Mouse (Mus musculus) liver, embryonic 14.5 days (tissue): ENCODE measurements at regions not wholly inside any gene's neighbourhood (a gene's known extent, or its start where the extent isn't known, plus 50 kb on each side); places are given as distances from the start of the nearest gene placed in this dataset.
A peak's percentile ranks its signal among the peaks of the same experiment; 100 is the strongest.

Source experiments
- ATAC-seq: fragments of 200-750 bp; cut with Nextera tagmentation; 2 replicates; pipeline ENCODE4 v1.8.0; 2017; ENCODE audit warnings: moderate number of reproducible peaks, mild to moderate bottlenecking, moderate library complexity; ENCODE audit not compliant: insufficient read depth
- DNase-seq, 3 experiments: peaks; one replicate each; pipeline ENCODE4 v3.0.0-alpha.2; 2012 to 2013; ENCODE audit warnings: low read depth in 3 of 3, low spot score in 3 of 3
- H3K27ac ChIP-seq: fragments of 300-500 bp; sonication (generic); 2 replicates; pipeline ENCODE4 v1.5.1; 2014; ENCODE audit warnings: moderate library complexity, mild to moderate bottlenecking, control low read depth, inconsistent platforms
- H3K27me3 ChIP-seq: fragments of 300-500 bp; sonication (generic); 2 replicates; pipeline ENCODE4 v1.6.1; 2014; ENCODE audit warnings: mild to moderate bottlenecking, low read length, moderate library complexity; ENCODE audit not compliant: control insufficient read depth, insufficient read depth
- H3K36me3 ChIP-seq: fragments of 300-500 bp; sonication (generic); replicated peaks from 2 replicates; pipeline ENCODE4 v1.6.1; 2014; ENCODE audit warnings: low read depth; ENCODE audit not compliant: control insufficient read depth, insufficient read depth
- H3K4me1 ChIP-seq, 2 experiments: fragments of 200-500 bp in 1 of 2; fragments of 300-500 bp in 1 of 2; sonication (generic) in 1 of 2; replicated peaks; 2 replicates each; pipeline ENCODE4 v1.6.1; 2012 to 2014; ENCODE audit warnings: antibody characterized with exemption in 1 of 2, inconsistent platforms in 1 of 2, low read length in 1 of 2; ENCODE audit not compliant: control insufficient read depth in 2 of 2, insufficient read depth in 2 of 2
- H3K4me2 ChIP-seq: fragments of 300-500 bp; sonication (generic); 2 replicates; pipeline ENCODE4 v1.6.1; 2014; ENCODE audit warnings: low read depth, mild to moderate bottlenecking, control low read depth, moderate library complexity
- H3K4me3 ChIP-seq, 2 experiments: fragments of 200-500 bp in 1 of 2; fragments of 300-500 bp in 1 of 2; sonication (generic) in 1 of 2; 2 replicates each; pipeline ENCODE4 v1.5.1; 2012 to 2014; ENCODE audit warnings: low read depth in 2 of 2, low read length in 2 of 2, mild to moderate bottlenecking in 2 of 2, control low read depth in 1 of 2, inconsistent platforms in 1 of 2, moderate library complexity in 1 of 2; ENCODE audit not compliant: insufficient read depth in 1 of 2
- H3K9ac ChIP-seq: fragments of 300-500 bp; sonication (generic); replicated peaks from 2 replicates; pipeline ENCODE4 v1.6.1; 2014; ENCODE audit warnings: mild to moderate bottlenecking, control low read depth, moderate library complexity
- H3K9me3 ChIP-seq: fragments of 300-500 bp; sonication (generic); 2 replicates; pipeline ENCODE4 v1.6.1; 2016; ENCODE audit warnings: low read length, mixed read lengths; ENCODE audit not compliant: control insufficient read depth
- CTCF ChIP-seq: IDR thresholded peaks from 2 replicates; pipeline ENCODE4 v1.5.1; 2016; ENCODE audit warnings: antibody characterized with exemption, low read depth, control low read depth
- EP300 ChIP-seq: IDR thresholded peaks from 2 replicates; pipeline ENCODE4 v1.6.1; 2016; ENCODE audit warnings: antibody characterized with exemption, low read depth
- WGBS: fragments of 180-500 bp; shearing (Covaris S2); extraction: QIAGEN DNeasy Blood & Tissue Kit; methylation state at CpG from one replicate; pipeline ENCODE4 v1.1.7; 2014; ENCODE audit not compliant: insufficient replicate concordance; 5-methylcytosine and 5-hydroxymethylcytosine counted together

DNA sequence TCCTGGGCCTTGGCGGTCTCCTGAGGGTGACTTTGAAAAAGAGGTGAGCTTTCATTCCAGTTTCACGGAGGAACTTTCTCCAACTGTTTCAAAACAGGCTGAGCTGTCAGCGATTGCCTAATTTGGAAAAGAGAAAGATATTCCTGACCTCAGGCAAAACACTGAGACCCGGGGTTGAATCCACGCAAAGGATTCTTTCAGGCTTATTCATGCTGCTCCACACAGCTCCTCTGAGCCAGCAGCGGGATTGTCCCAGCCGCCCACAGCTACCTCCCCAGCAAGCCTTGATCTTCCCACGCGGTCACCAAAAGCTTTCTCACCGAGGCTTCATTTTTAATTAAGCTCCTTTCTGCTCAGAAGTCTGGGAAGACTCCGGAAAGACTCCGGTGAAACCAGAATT, 178.0 kb upstream of the Smlr1 start:
- no peak for ATAC-seq
- TF ChIP-seq CTCF (no peak), EP300 (no peak)

GRCm38 (mm10) chr10:25707951-25708350, 171.9 kb upstream of the Smlr1 start:
- ATAC-seq, result no peak
- no peak for DNase-seq
- H3K27me3 ChIP-seq, result no peaks in the 10 kb centered on the region
- no peaks in the 10 kb centered on the region for H3K36me3 ChIP-seq
- H3K9me3 ChIP-seq, result no peaks in the 10 kb centered on the region
- 41% methylated on average over 7 of the region's 7 CpGs for WGBS
- H3K9ac ChIP-seq, result no peak overlapping the region
- H3K4me3 ChIP-seq, result no peak overlapping the region
- no peaks in the 10 kb centered on the region for H3K4me1 ChIP-seq
- TF ChIP-seq CTCF, result no peak
- no peak for TF ChIP-seq EP300
- H3K4me2 ChIP-seq, result no peak overlapping the region
- H3K27ac ChIP-seq, result no peak overlapping the region

More for the DNA sequence above, 178.0 kb upstream of the Smlr1 start:
- no peak for DNase-seq
- no peaks in the 10 kb centered on the region for H3K27me3 ChIP-seq
- 64% methylated on average over 12 of the region's 12 CpGs for WGBS
- no peaks in the 10 kb centered on the region for H3K36me3 ChIP-seq
- no peak overlapping the region for H3K4me3 ChIP-seq
- no peak overlapping the region for H3K27ac ChIP-seq
- no peak overlapping the region for H3K4me2 ChIP-seq
- no peaks in the 10 kb centered on the region for H3K9me3 ChIP-seq
- no peaks in the 10 kb centered on the region for H3K4me1 ChIP-seq
- H3K9ac ChIP-seq, result no peak overlapping the region

DNA sequence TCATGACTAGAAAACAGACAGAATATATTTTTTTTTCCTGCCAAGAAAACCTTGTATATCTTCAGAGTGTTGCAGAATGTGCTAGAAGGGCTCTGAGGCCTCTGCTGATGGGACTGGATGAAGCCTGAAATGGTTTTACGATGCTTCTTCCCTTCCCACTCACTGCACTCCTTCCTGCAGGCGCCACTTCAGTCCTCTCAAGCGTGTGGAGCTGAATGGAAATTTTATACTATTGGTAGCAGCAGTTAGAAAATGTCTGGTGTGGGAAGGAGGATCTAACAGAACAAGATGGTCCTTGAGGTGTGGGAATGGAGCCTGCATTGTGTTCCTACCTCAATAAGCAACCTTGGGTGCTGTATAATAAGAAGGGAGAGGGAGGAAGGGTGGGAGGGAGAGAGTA, 166.1 kb upstream of the Smlr1 start:
- no peak overlapping the region for H3K9ac ChIP-seq
- H3K36me3 ChIP-seq, result no peaks in the 10 kb centered on the region
- no peaks in the 10 kb centered on the region for H3K9me3 ChIP-seq
- no peak for TF ChIP-seq CTCF
- TF ChIP-seq EP300, result no peak
- H3K4me2 ChIP-seq, result no peak overlapping the region
- no peak for ATAC-seq
- H3K27ac ChIP-seq, result no peak overlapping the region
- WGBS, result 50% methylated on average over 3 of the region's 3 CpGs
- no peaks in the 10 kb centered on the region for H3K4me1 ChIP-seq
- H3K4me3 ChIP-seq, result no peak overlapping the region
- H3K27me3 ChIP-seq, result no peaks in the 10 kb centered on the region
- no peak for DNase-seq

GRCm38 (mm10) chr10:25695798-25696197, 159.7 kb upstream of the Smlr1 start:
- Histone ChIP-seq H3K27me3 (no peaks in the 10 kb centered on the region), H3K4me1 (no peaks in the 10 kb centered on the region), H3K36me3 (no peaks in the 10 kb centered on the region), H3K9me3 (no peaks in the 10 kb centered on the region), H3K27ac (no peak overlapping the region), H3K9ac (no peak overlapping the region), H3K4me2 (no peak overlapping the region), H3K4me3 (no peak overlapping the region)
- DNase-seq (no peak), ATAC-seq (no peak)
- TF ChIP-seq CTCF, result no peak
- TF ChIP-seq EP300, result no peak
- WGBS, result 52% methylated on average over 8 of the region's 8 CpGs

DNA sequence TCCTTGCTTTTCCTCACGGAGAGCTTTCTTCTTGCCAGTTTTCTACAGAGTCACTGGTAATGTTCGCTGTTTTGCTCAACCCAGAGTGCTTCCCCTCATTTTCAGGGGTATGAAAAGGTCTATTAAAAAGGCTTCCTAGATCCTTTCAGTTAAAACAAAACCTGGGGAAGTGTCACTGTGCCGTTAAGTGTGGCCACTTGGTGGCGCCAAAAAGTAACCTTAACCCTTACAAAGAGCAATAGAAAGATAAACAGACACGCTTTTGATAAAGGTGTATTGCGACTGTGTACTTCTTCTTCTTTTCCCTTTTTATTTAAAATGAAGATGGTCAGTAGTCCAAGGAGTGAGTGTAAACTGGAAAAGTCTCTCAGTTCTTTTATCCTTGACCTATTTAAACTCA, 145.2 kb upstream of the Smlr1 start:
- H3K4me2 ChIP-seq, result no peak overlapping the region

GRCm38 (mm10) chr10:25677889-25678288, 141.8 kb upstream of the Smlr1 start:
- Histone ChIP-seq H3K9me3 (no peaks in the 10 kb centered on the region), H3K4me1 (no peaks in the 10 kb centered on the region), H3K9ac (no peak overlapping the region), H3K36me3 (no peaks in the 10 kb centered on the region), H3K4me3 (no peak overlapping the region), H3K4me2 (no peak overlapping the region), H3K27me3 (no peaks in the 10 kb centered on the region), H3K27ac (no peak overlapping the region)
- ATAC-seq (no peak), DNase-seq (no peak)
- TF ChIP-seq CTCF, result no peak
- TF ChIP-seq EP300, result no peak
- WGBS, result 35% methylated on average over 1 of the region's 1 CpGs

More for the DNA sequence above, 145.2 kb upstream of the Smlr1 start:
- no peak overlapping the region for H3K9ac ChIP-seq
- no peaks in the 10 kb centered on the region for H3K9me3 ChIP-seq
- no peaks in the 10 kb centered on the region for H3K27me3 ChIP-seq
- TF ChIP-seq EP300, result no peak
- TF ChIP-seq CTCF, result peak; percentile 51; the same call in 1 of the 2 replicates
- no peak for DNase-seq
- no peak overlapping the region for H3K27ac ChIP-seq
- WGBS, result 13% methylated on average over 6 of the region's 6 CpGs
- no peak for ATAC-seq
- H3K4me3 ChIP-seq, result no peak overlapping the region
- no peaks in the 10 kb centered on the region for H3K4me1 ChIP-seq
- H3K36me3 ChIP-seq, result no peaks in the 10 kb centered on the region
